Comparison of ENCODE assay signal across 8 mouse cellular contexts in the genomic region with DNA sequence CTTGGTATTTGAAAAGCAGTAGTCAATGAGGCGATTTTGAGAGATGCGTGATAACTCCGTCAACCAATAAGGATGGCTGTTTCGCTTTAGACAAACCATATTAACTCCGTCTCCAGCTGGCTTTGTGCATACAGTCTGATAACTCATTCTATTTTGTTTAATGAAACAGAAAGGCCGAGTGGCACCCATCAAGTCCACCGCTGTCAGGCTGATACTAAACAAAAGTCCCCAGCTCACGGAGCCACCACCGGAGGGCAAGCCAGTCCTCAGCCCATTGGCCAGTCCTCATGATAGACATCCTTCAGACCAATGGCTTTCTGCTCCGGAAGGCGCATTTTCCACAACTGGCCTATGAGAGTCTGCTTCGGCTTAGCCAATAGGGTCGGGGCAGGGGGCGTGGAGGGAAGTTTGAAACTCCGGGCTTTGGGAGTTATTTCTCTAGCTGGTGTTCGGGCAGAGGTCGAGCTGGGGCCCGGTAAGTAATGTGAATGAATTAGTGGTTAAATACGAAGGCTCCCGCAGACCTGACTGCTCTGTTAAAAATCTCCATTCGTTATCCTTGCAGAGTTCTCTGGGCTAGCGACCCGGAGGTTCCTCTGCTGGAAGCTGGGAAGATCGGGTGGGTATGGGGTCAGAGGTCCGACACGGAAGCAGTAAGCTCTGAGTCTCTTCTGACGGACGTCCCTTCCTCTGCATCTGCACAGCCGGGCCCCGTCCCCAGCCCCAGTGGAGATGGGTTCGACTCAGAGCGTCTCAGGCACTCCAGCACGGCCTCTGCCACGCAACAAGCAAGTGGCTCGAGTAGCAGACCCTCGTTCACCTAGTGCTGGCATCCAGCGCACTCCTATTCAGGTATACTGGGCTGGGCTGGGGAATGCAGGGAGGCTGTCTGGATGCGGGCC. TPM values are rescaled to one million over a fixed set of nuclear protein-coding genes. Genes with fewer than 3 reads are reported as not detected.
DNase-seq lines count a peak whose midpoint lies in the region; ATAC-seq lines count a peak whose summit lies in the region.

No protein-coding gene starts in this region.

- peak overlapping the region; percentile 72 for H3K4me2 ChIP-seq in hindbrain, embryonic 12.5 days (replicated peaks)

- H3K27ac ChIP-seq in hindbrain, embryonic 12.5 days = peak overlapping the region; percentile 85

- H3K27me3 ChIP-seq in hindbrain, embryonic 12.5 days = no peaks in the 10 kb centered on the region

- H3K36me3 ChIP-seq in hindbrain, embryonic 12.5 days = peaks cover 34% of the 10 kb centered on the region

- peak overlapping the region; percentile 44 for H3K4me3 ChIP-seq in hindbrain, embryonic 12.5 days

- ATAC-seq in hindbrain, embryonic 12.5 days (ENCODE audit: low FRiP score) = peak; percentile 90

- H3K9ac ChIP-seq in hindbrain, embryonic 12.5 days = peak overlapping the region; percentile 67

- peak; percentile 98 for DNase-seq in Muller cell, postnatal 12 days (ENCODE audit: inconsistent ontology term)
- DNase-seq in cerebellum, adult 9-11 months = peak; percentile 96
- peak; percentile 95 to 96 for DNase-seq in frontal cortex, adult 2 months (ENCODE audit: extremely low spot score in 1 of 2, low spot score in 1 of 2)
- DNase-seq in layer of hippocampus, postnatal 14 days (ENCODE audit: low spot score in 2 of 2) = peak; percentile 93 to 96
- DNase-seq in lung, postnatal 14 days = peak; percentile 92
- DNase-seq in retina, adult 2 months (ENCODE audit: low read depth, low spot score) = peak; percentile 86
- peak; percentile 87 to 93 for DNase-seq in thymus, postnatal 36 days

- WGBS in hindbrain, embryonic 12.5 days = under 1% methylated on average over 38 of the region's 38 CpGs

- H3K9me3 ChIP-seq in hindbrain, embryonic 12.5 days (replicated peaks) = no peaks in the 10 kb centered on the region

- peaks cover 25% of the 10 kb centered on the region for H3K4me1 ChIP-seq in hindbrain, embryonic 12.5 days

RNA-seq across cellular contexts. Expression of gene Cdca3, which starts 0.7 kb away (rescaled TPM):
- polyA plus RNA-seq in frontal cortex, adult 2 months (2012; rRNA removed) = 2.2 and 2.8 TPM in 2 replicates
- 111 and 120 TPM in 2 replicates for polyA plus RNA-seq in hindbrain, embryonic 12.5 days (2016; fragmentation: Nextera tagmentation; extraction: Ambion mirVana)
- total RNA-seq in layer of hippocampus, postnatal 14 days (2021) = 1 to 10 TPM; 2.0 to 3.4 TPM

RNA-seq across cellular contexts. Expression of gene Usp5, which starts 0.8 kb away (rescaled TPM):
- polyA plus RNA-seq in frontal cortex, adult 2 months (2012; rRNA removed) = 133 and 147 TPM in 2 replicates
- polyA plus RNA-seq in hindbrain, embryonic 12.5 days (2016; fragmentation: Nextera tagmentation; extraction: Ambion mirVana) = 200 and 202 TPM in 2 replicates
- total RNA-seq in layer of hippocampus, postnatal 14 days (2021) = 100 to 1,000 TPM; 180 to 183 TPM

RNA-seq across cellular contexts. Expression of gene Gnb3, which starts 10.0 kb away (rescaled TPM):
- 0.50 and 0.53 TPM in 2 replicates for polyA plus RNA-seq in frontal cortex, adult 2 months (2012; rRNA removed)
- 0.52 and 0.92 TPM in 2 replicates for polyA plus RNA-seq in hindbrain, embryonic 12.5 days (2016; fragmentation: Nextera tagmentation; extraction: Ambion mirVana)
- total RNA-seq in layer of hippocampus, postnatal 14 days (2021) = under 1 TPM in 1 of 2 experiments, not detected in 1; 0.21 TPM

RNA-seq across cellular contexts. Expression of gene Tpi1, which starts 16.0 kb away (rescaled TPM):
- polyA plus RNA-seq in frontal cortex, adult 2 months (2012; rRNA removed) = 861 and 922 TPM in 2 replicates
- polyA plus RNA-seq in hindbrain, embryonic 12.5 days (2016; fragmentation: Nextera tagmentation; extraction: Ambion mirVana) = 481 and 483 TPM in 2 replicates
- 100 to 1,000 TPM; 578 to 579 TPM for total RNA-seq in layer of hippocampus, postnatal 14 days (2021)

RNA-seq across cellular contexts. Expression of gene Spsb2, which starts 21.6 kb away (rescaled TPM):
- 7.0 and 7.3 TPM in 2 replicates for polyA plus RNA-seq in frontal cortex, adult 2 months (2012; rRNA removed)
- 8.7 and 9.2 TPM in 2 replicates for polyA plus RNA-seq in hindbrain, embryonic 12.5 days (2016; fragmentation: Nextera tagmentation; extraction: Ambion mirVana)
- total RNA-seq in layer of hippocampus, postnatal 14 days (2021) = 1 to 10 TPM; 5.7 to 6.7 TPM

Comparison
In these comparisons a context has a peak if more than half of its experiments do, and no peak if none do; other contexts are left out.
1. Peak in every context shown above with its lines: DNase-seq, ATAC-seq, H3K4me3 ChIP-seq and H3K27ac ChIP-seq.
2. RNA of gene Cdca3, which starts 0.7 kb away (polyA plus RNA-seq): 111 to 120 TPM in hindbrain, embryonic 12.5 days; 2.2 to 2.8 TPM in frontal cortex, adult 2 months; every median in the first group is over 10 times any median in the second.